Mouse (Mus musculus) thymus, adult 18-20 months (tissue): ENCODE measurements around the gene Plin5.

Experiments
- DNase-seq, 2 experiments: peaks; one replicate each; pipeline ENCODE4 v3.0.0; 2022; ENCODE audit warnings: mixed read lengths in 2 of 2

Gene Plin5

GRCm38 (mm10) chr17:56132661-56133060 lies 15.3 kb upstream of the Plin5 start:
- DNase-seq = no peak

- DNase-seq = peak in 1 of 2 experiments; percentile 48
Observed at GRCm38 (mm10) chr17:56131814-56132213, 14.4 kb upstream of the Plin5 start.

- DNase-seq = no peak
Observed at GRCm38 (mm10) chr17:56131136-56131535, 13.7 kb upstream of the Plin5 start.

GRCm38 (mm10) chr17:56128246-56128645 lies 10.8 kb upstream of the Plin5 start:
- no peak for DNase-seq

- no peak for DNase-seq
Observed at GRCm38 (mm10) chr17:56126175-56126574, 8.8 kb upstream of the Plin5 start.

GRCm38 (mm10) chr17:56125276-56125630 lies 7.9 kb upstream of the Plin5 start:
- DNase-seq = no peak

GRCm38 (mm10) chr17:56124377-56125275 lies 7.2 kb upstream of the Plin5 start:
- DNase-seq = no peak

- no peak for DNase-seq
Observed at GRCm38 (mm10) chr17:56123681-56124340, 6.4 kb upstream of the Plin5 start.

GRCm38 (mm10) chr17:56123161-56123560 lies 5.8 kb upstream of the Plin5 start:
- DNase-seq = no peak

GRCm38 (mm10) chr17:56121826-56122225 lies 4.4 kb upstream of the Plin5 start, which contains the start of gene Lrg1:
Gene Lrg1, minus strand, starts transcription at chr17:56122001.
- DNase-seq = no peak

- no peak for DNase-seq
Observed at GRCm38 (mm10) chr17:56119981-56120880, 2.8 kb upstream of the Plin5 start.

GRCm38 (mm10) chr17:56119431-56119830 lies 2.0 kb upstream of the Plin5 start:
- DNase-seq = no peak

GRCm38 (mm10) chr17:56116193-56116592 lies 1.2 kb downstream of the Plin5 start:
- DNase-seq = no peak

GRCm38 (mm10) chr17:56112743-56113142 lies 4.7 kb downstream of the Plin5 start:
- DNase-seq = no peak

GRCm38 (mm10) chr17:56111864-56112263 lies 5.5 kb downstream of the Plin5 start:
- no peak for DNase-seq

- DNase-seq = no peak
Observed at GRCm38 (mm10) chr17:56111021-56111420, 6.4 kb downstream of the Plin5 start.

GRCm38 (mm10) chr17:56110571-56110970 lies 6.8 kb downstream of the Plin5 start:
- no peak for DNase-seq

- no peak for DNase-seq
Observed at GRCm38 (mm10) chr17:56109219-56110051, 8.0 kb downstream of the Plin5 start, which contains the start of gene Plin4. Gene Plin4, minus strand, starts transcription at chr17:56109803.

GRCm38 (mm10) chr17:56108334-56109044 lies 8.9 kb downstream of the Plin5 start:
- DNase-seq = no peak

GRCm38 (mm10) chr17:56107736-56108135 lies 9.7 kb downstream of the Plin5 start:
- no peak for DNase-seq

- no peak for DNase-seq
Observed at GRCm38 (mm10) chr17:56106981-56107380, 10.4 kb downstream of the Plin5 start.
